Mouse (Mus musculus) limb, embryonic 13.5 days (tissue): ENCODE data around the gene Bbx. TPM values are rescaled to one million over a fixed set of nuclear protein-coding genes. Genes with fewer than 3 reads are reported as not detected.

Experiments
- ATAC-seq: fragments of 200-750 bp; cut with Nextera tagmentation; 2 replicates; pipeline ENCODE4 v1.8.0; 2017; ENCODE audit warnings: low read depth, moderate number of reproducible peaks, moderate TSS enrichment; ENCODE audit not compliant: low FRiP score
- H3K27ac ChIP-seq: fragments of 300-500 bp; sonication (generic); 2 replicates; pipeline ENCODE4 v1.5.1; 2015; ENCODE audit warnings: inconsistent platforms, mild to moderate bottlenecking, moderate library complexity
- H3K27me3 ChIP-seq: fragments of 300-500 bp; sonication (generic); 2 replicates; pipeline ENCODE4 v1.6.1; 2015; ENCODE audit warnings: mild to moderate bottlenecking, inconsistent platforms
- H3K36me3 ChIP-seq: fragments of 300-500 bp; sonication (generic); 2 replicates; pipeline ENCODE4 v1.6.1; 2015; ENCODE audit warnings: inconsistent platforms, mild to moderate bottlenecking, moderate library complexity
- H3K4me1 ChIP-seq: fragments of 300-500 bp; sonication (generic); 2 replicates; pipeline ENCODE4 v1.6.1; 2015; ENCODE audit warnings: inconsistent platforms
- H3K4me2 ChIP-seq: fragments of 300-500 bp; sonication (generic); replicated peaks from 2 replicates; pipeline ENCODE4 v1.6.1; 2015; ENCODE audit warnings: inconsistent platforms, mild to moderate bottlenecking, moderate library complexity
- H3K4me3 ChIP-seq: fragments of 300-500 bp; sonication (generic); 2 replicates; pipeline ENCODE4 v1.5.1; 2015; ENCODE audit warnings: moderate library complexity, mild to moderate bottlenecking, inconsistent platforms
- H3K9ac ChIP-seq: fragments of 300-500 bp; sonication (generic); 2 replicates; pipeline ENCODE4 v1.6.1; 2015; ENCODE audit warnings: mild to moderate bottlenecking, inconsistent platforms
- H3K9me3 ChIP-seq: fragments of 300-500 bp; sonication (generic); 2 replicates; pipeline ENCODE4 v1.6.1; 2016; ENCODE audit warnings: inconsistent platforms
- whole genome bisulfite sequencing: fragments of 180-500 bp; shearing (Covaris S2); methylation state at CpG from one replicate; pipeline ENCODE4 v1.1.7; 2015; 5-methylcytosine and 5-hydroxymethylcytosine counted together
- polyA plus RNA-seq: library from polyadenylated mRNA; unstranded; fragments of >200 nt; fragmentation: Nextera tagmentation; extraction: Ambion mirVana; gene quantifications from 2 replicates; pipeline ENCODE4 v1.2.1, GENCODE M21; 2015

Gene Bbx
- 52.9 and 54.4 TPM in 2 replicates for polyA plus RNA-seq

DNA sequence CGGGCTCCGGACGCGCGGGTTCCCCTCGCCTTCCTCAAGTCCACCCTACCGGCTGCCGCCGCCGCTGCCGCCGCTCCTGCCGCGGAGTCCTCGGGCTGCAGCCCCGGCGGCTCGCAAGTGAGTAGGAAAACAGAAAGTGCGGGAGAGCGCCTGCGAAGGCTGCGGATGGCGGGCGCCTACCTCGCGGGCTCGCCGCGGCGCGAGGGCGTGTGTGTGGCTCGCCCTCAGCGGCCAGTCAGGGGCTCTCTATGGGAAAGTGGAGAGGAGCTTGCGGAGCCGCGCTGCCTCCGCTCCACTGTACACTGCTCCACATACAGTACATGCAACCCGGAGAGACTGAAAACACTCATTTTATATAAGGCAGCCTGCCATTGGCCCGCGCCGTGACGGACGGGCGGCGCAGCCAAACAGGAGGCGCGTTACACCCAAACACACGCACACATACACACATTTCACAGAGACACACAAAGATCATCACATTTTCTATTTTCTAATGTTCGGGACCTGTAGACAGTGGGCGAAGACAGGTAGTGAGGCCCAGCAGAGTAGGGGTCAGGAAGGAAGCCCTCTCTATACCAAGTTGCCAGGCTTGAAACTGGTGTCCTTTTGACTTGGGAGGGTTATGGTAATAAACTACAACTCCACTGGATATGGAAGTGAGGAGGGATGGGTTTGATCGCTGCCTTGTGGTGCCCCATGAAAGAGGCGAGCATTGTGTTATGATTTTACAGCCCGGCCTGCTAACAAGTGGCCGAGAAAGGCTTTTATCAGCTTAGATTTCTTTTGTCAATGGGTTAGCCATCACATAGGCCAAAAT, at the start of gene Bbx:
Gene Bbx (minus strand): TSS at position 329 of the 817 bp plus-strand sequence.
- Histone ChIP-seq H3K4me2 (peak within 1 kb of the TSS; percentile 98), H3K36me3 (no peaks in the 10 kb centered on the region), H3K9me3 (no peaks in the 10 kb centered on the region), H3K4me3 (peak within 1 kb of the TSS; percentile 89), H3K27me3 (no peaks in the 10 kb centered on the region), H3K4me1 (peaks cover 6% of the 10 kb centered on the region; the same call in 1 of the 2 replicates), H3K9ac (peak within 1 kb of the TSS; percentile 92), H3K27ac (peak within 1 kb of the TSS; percentile 98)
- under 1% methylated on average over 47 of the region's 55 CpGs for WGBS
- peak; percentile 97 for ATAC-seq

DNA sequence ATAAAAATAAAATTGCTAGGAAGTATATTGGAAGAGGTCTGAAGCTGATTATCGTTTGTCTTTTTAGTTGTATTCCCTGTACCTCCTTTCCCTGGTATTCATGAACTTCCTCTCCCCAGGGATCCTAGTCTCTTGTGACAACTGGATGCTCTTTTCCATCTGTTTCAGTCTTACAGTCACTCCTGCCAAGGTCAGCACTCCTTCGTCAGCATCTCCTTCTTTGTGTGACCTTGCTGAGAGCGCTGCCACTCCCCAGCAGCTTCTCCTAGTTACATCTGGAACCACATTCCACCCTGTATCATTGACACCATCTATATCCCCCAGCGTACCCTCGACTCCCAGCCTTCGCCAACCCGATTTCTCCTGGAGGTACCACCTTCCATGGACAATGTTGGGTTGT, 49.7 kb upstream of the Bbx start:
- no peaks in the 10 kb centered on the region for H3K36me3 ChIP-seq
- H3K4me3 ChIP-seq = no peak overlapping the region
- H3K4me1 ChIP-seq = peaks cover 6% of the 10 kb centered on the region
- no peaks in the 10 kb centered on the region for H3K9me3 ChIP-seq
- H3K4me2 ChIP-seq = peak overlapping the region; percentile 14; the same call in 1 of the 2 replicates
- H3K27ac ChIP-seq = no peak overlapping the region
- WGBS = 69% methylated on average over 7 of the region's 7 CpGs
- H3K27me3 ChIP-seq = no peaks in the 10 kb centered on the region
- no peak overlapping the region for H3K9ac ChIP-seq
- ATAC-seq = no peak

DNA sequence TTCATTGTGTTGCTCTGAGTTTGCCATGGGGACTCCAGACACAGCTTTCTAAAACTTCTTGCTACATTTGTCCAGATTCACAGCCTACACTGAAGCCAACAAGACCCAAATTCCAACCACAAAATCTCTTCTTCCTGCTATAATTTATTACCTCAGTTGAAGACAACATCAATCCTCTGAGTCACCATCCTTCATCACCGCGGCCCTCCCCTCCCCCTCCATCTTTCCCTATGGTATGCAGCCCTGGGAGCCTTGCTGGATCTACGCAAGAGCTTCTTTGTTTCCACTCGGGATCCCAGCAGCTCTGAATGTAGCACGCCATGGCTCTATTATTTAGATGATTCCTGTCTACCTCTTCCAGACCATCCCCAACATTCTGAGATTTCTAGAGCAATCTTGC, 49.2 kb upstream of the Bbx start:
- Histone ChIP-seq H3K4me3 (no peak overlapping the region), H3K36me3 (no peaks in the 10 kb centered on the region), H3K27ac (no peak overlapping the region), H3K9me3 (no peaks in the 10 kb centered on the region), H3K4me1 (peaks cover 6% of the 10 kb centered on the region), H3K9ac (no peak overlapping the region), H3K27me3 (no peaks in the 10 kb centered on the region), H3K4me2 (no peak overlapping the region)
- 71% methylated on average over 5 of the region's 5 CpGs for WGBS
- no peak for ATAC-seq

- Histone ChIP-seq H3K36me3 (no peaks in the 10 kb centered on the region), H3K4me3 (no peak overlapping the region), H3K9me3 (no peaks in the 10 kb centered on the region), H3K27me3 (no peaks in the 10 kb centered on the region), H3K27ac (no peak overlapping the region), H3K4me2 (no peak overlapping the region), H3K4me1 (peaks cover 6% of the 10 kb centered on the region), H3K9ac (no peak overlapping the region)
- no peak for ATAC-seq
- 100% methylated on average over 1 of the region's 1 CpGs for WGBS
These were observed 46.5 kb upstream of the Bbx start for GRCm38 (mm10) chr16:50478695-50479094.

- H3K27me3 ChIP-seq = no peaks in the 10 kb centered on the region
- WGBS = 88% methylated on average over 6 of the region's 6 CpGs
- H3K4me1 ChIP-seq = peaks cover 6% of the 10 kb centered on the region
- H3K9ac ChIP-seq = no peak overlapping the region
- ATAC-seq = no peak
- no peak overlapping the region for H3K4me2 ChIP-seq
- no peak overlapping the region for H3K4me3 ChIP-seq
- H3K9me3 ChIP-seq = no peaks in the 10 kb centered on the region
- H3K27ac ChIP-seq = no peak overlapping the region
- no peaks in the 10 kb centered on the region for H3K36me3 ChIP-seq
These were observed 45.4 kb upstream of the Bbx start for GRCm38 (mm10) chr16:50477628-50478027.

DNA sequence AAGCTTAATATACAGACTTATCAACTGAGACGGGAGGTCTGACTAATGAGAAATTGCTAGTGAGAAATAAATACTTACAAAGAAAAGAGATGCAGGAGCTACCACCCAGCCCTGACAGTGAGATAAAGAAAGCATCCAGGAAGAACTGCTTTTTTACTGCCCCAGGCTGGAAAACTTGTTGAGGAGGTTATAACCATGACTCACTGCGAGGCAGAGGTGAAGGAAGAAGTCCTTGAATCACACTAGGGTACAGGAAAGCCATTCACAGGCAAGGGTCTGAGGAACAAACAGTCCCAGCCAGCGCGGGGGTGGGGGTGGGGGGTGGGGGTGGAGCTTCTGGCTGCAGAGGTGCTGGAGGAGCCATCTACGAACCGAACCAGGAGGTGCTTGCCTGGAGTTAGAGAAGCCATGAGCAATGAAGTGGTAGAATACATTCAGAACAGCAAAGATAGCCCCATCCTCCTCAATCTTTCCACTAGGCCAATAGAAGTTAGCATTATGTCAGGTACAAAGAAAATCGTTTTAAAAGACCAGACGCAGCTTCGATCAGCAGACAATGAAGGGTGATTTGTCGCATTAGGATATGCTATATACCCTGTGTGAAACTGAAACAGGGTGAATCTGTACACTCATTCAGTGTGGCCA, 30.2 kb upstream of the Bbx start:
- H3K9me3 ChIP-seq = no peaks in the 10 kb centered on the region
- H3K27me3 ChIP-seq = no peaks in the 10 kb centered on the region
- no peaks in the 10 kb centered on the region for H3K4me1 ChIP-seq
- 37% methylated on average over 10 of the region's 10 CpGs for WGBS
- H3K36me3 ChIP-seq = no peaks in the 10 kb centered on the region
- H3K27ac ChIP-seq = no peak overlapping the region
- H3K4me3 ChIP-seq = no peak overlapping the region
- ATAC-seq = no peak
- H3K4me2 ChIP-seq = no peak overlapping the region
- H3K9ac ChIP-seq = no peak overlapping the region

DNA sequence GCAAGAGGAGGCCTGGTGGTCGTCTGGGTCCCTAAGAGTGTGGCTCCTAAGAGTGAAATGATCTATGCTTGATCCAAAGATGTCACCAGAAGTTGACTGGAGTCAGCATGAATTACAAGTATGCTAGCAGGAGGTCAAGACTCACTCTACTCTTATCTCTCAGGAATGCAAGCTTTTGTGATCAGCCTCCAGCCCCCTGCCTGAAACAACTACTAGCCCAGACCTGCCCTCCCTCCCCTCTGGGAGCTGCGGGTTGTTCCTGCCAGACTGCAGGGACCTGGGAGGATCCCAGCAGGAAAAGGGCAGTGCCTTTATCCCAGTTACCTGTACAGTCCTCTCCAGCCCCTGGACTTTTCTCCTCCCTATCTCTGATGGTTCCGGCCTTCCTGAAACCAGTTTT, 27.0 kb upstream of the Bbx start:
- 40% methylated on average over 3 of the region's 3 CpGs for WGBS
- ATAC-seq = no peak
- Histone ChIP-seq H3K9me3 (no peaks in the 10 kb centered on the region), H3K4me2 (no peak overlapping the region), H3K36me3 (no peaks in the 10 kb centered on the region), H3K27ac (no peak overlapping the region), H3K4me1 (no peaks in the 10 kb centered on the region), H3K27me3 (no peaks in the 10 kb centered on the region), H3K9ac (no peak overlapping the region), H3K4me3 (no peak overlapping the region)

- ATAC-seq = no peak
These were observed 23.9 kb upstream of the Bbx start for GRCm38 (mm10) chr16:50456053-50456452.

GRCm38 (mm10) chr16:50449086-50449485, 16.9 kb upstream of the Bbx start:
- Histone ChIP-seq H3K4me3 (no peak overlapping the region), H3K27me3 (no peaks in the 10 kb centered on the region), H3K27ac (no peak overlapping the region), H3K4me2 (no peak overlapping the region), H3K36me3 (no peaks in the 10 kb centered on the region), H3K4me1 (no peaks in the 10 kb centered on the region), H3K9me3 (no peaks in the 10 kb centered on the region), H3K9ac (no peak overlapping the region)
- 80% methylated on average over 9 of the region's 9 CpGs for WGBS
- no peak for ATAC-seq

More at GRCm38 (mm10) chr16:50456053-50456452, 23.9 kb upstream of the Bbx start:
- no peaks in the 10 kb centered on the region for H3K9me3 ChIP-seq
- no peak overlapping the region for H3K9ac ChIP-seq
- no peak overlapping the region for H3K4me2 ChIP-seq
- no peaks in the 10 kb centered on the region for H3K27me3 ChIP-seq
- no peak overlapping the region for H3K27ac ChIP-seq
- no peak overlapping the region for H3K4me3 ChIP-seq
- WGBS = 64% methylated on average over 1 of the region's 1 CpGs
- H3K4me1 ChIP-seq = no peaks in the 10 kb centered on the region
- no peaks in the 10 kb centered on the region for H3K36me3 ChIP-seq

GRCm38 (mm10) chr16:50445014-50445413, 12.8 kb upstream of the Bbx start:
- no peak for ATAC-seq
- Histone ChIP-seq H3K4me2 (no peak overlapping the region), H3K9me3 (no peaks in the 10 kb centered on the region), H3K4me3 (no peak overlapping the region), H3K27me3 (no peaks in the 10 kb centered on the region), H3K27ac (no peak overlapping the region), H3K4me1 (no peaks in the 10 kb centered on the region), H3K36me3 (no peaks in the 10 kb centered on the region), H3K9ac (no peak overlapping the region)
- 82% methylated on average over 6 of the region's 6 CpGs for WGBS

GRCm38 (mm10) chr16:50438816-50439215, 6.6 kb upstream of the Bbx start:
- H3K27me3 ChIP-seq = no peaks in the 10 kb centered on the region
- no peaks in the 10 kb centered on the region for H3K4me1 ChIP-seq
- no peak for ATAC-seq
- WGBS = 43% methylated on average over 3 of the region's 3 CpGs
- H3K27ac ChIP-seq = no peak overlapping the region
- no peak overlapping the region for H3K4me3 ChIP-seq
- no peaks in the 10 kb centered on the region for H3K9me3 ChIP-seq
- no peak overlapping the region for H3K9ac ChIP-seq
- no peak overlapping the region for H3K4me2 ChIP-seq
- no peaks in the 10 kb centered on the region for H3K36me3 ChIP-seq

DNA sequence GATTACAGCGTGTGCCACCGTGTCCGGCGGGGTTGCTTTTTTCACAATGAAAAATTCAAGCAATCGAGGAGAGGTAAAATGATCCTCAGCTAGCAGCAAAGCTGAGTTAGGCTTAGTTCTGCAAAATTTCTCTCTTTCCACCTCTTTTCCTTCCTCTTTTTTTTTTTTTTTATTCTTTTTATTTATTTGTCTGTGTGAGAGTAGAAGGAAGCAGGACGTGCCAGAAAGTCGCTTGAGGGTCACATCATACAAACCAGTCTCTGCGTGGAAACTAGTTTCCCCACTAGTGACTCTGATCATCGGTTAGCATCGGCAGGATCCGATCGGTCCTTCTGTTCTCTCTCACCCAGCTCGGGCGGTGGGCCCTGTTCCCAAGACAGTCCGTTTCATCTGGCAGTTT, 5.6 kb upstream of the Bbx start:
- H3K4me1 ChIP-seq = no peaks in the 10 kb centered on the region
- 87% methylated on average over 15 of the region's 15 CpGs for WGBS
- H3K4me2 ChIP-seq = no peak overlapping the region
- no peak overlapping the region for H3K4me3 ChIP-seq
- H3K27ac ChIP-seq = no peak overlapping the region
- no peak for ATAC-seq
- H3K9ac ChIP-seq = no peak overlapping the region
- H3K9me3 ChIP-seq = no peaks in the 10 kb centered on the region
- no peaks in the 10 kb centered on the region for H3K27me3 ChIP-seq
- H3K36me3 ChIP-seq = no peaks in the 10 kb centered on the region
